ENCODE assay signal across 25 mouse cellular contexts in genomic region chr11:77525804-77526486, GRCm38 (mm10). TPM values are rescaled to one million over a fixed set of nuclear protein-coding genes. Genes with fewer than 3 reads are reported as not detected.
DNase-seq lines count a peak whose midpoint lies in the region; ATAC-seq and TF ChIP-seq lines count a peak whose summit lies in the region.
"Had no signal": no experiment of that assay in that cellular context is flagged by ENCODE, and none has a peak within 500 bp of the region (broad histone marks: within the 10 kb centered on the region; RNA-seq: fewer than 3 reads in every experiment).

No protein-coding gene starts in this region.

- no peak overlapping the region for H3K4me3 ChIP-seq in gastrocnemius, adult 2 months
- H3K4me3 ChIP-seq in left cerebral cortex, adult 2 months = no peak overlapping the region
- no peak overlapping the region for H3K4me3 ChIP-seq in E14TG2a.4 (replicated peaks; ENCODE audit: low read length)
- H3K4me3 ChIP-seq: embryonic facial prominence, embryonic 12.5 days; hindbrain, embryonic 15.5 days; limb, embryonic 10.5 days; lung, embryonic 15.5 days; midbrain, embryonic 10.5 days had no signal

- H3K27me3 ChIP-seq in E14TG2a.4 (ENCODE audit: insufficient read depth, low read length) = peaks cover 11% of the 10 kb centered on the region
- H3K27me3 ChIP-seq: embryonic facial prominence, embryonic 12.5 days; hindbrain, embryonic 15.5 days; lung, embryonic 15.5 days had no signal

- peak; percentile 34; the same call in 1 of the 2 replicates for ATAC-seq in megakaryocyte progenitor cell, adult 5-6 weeks (replicated peaks; ENCODE audit: poor library complexity)
- ATAC-seq: forebrain, postnatal 0 days had no signal

- no peaks in the 10 kb centered on the region for H3K9me3 ChIP-seq in E14TG2a.4 (ENCODE audit: low read length)
- H3K9me3 ChIP-seq: embryonic facial prominence, embryonic 12.5 days; hindbrain, embryonic 15.5 days; limb, embryonic 10.5 days; lung, embryonic 15.5 days; midbrain, embryonic 10.5 days had no signal

- no peak for DNase-seq in gastrocnemius, adult 2 months
- DNase-seq in gastrocnemius, postnatal 14 days = no peak
- DNase-seq in left cerebral cortex, adult 2 months (ENCODE audit: extremely low spot score in 1 of 2, low spot score in 2 of 2) = no peak
- no peak for DNase-seq in left cerebral cortex, postnatal 10 days (ENCODE audit: extremely low spot score in 1 of 2, low spot score in 2 of 2)
- no peak for DNase-seq in c-Kit-positive CD71-positive TER-119-positive erythroid progenitor cells, embryonic 14.5 days (ENCODE audit: low spot score)
- DNase-seq in gastrocnemius, postnatal 25 days = no peak
- DNase-seq: adrenal gland, postnatal 10 days; B cell, adult 2 months; cerebellum, adult 18-20 months; forebrain, postnatal 0 days; heart, postnatal 14 days; kidney, adult 18-20 months; kidney, postnatal 4 days; layer of hippocampus, postnatal 36 days; right cerebral cortex, adult 18-20 months; thymus, postnatal 4 days had no signal

- intact Hi-C loops in gastrocnemius, adult 2 months (cut with DNase I) = no loop called here
- intact Hi-C loops in gastrocnemius, postnatal 14 days (cut with DNase I; ENCODE audit: low total_unique reads) = no loop called here
- intact Hi-C loops in left cerebral cortex, adult 2 months (cut with DNase I) = no loop called here
- intact Hi-C loops in left cerebral cortex, postnatal 10 days (cut with DNase I) = no loop called here

- peak; percentile 5; the same call in 1 of the 2 replicates for TF ChIP-seq CTCF in gastrocnemius, adult 2 months (IDR thresholded peaks at IDR 0.05)
- TF ChIP-seq CTCF in left cerebral cortex, adult 2 months (IDR thresholded peaks at IDR 0.05) = peak; percentile 6
- TF ChIP-seq CTCF in E14TG2a.4 (conservative IDR thresholded peaks at IDR 0.05; ENCODE audit: low read length) = peak; percentile 17; the same call in 1 of the 2 replicates

- no peaks in the 10 kb centered on the region; the same call in 1 of the 2 replicates for H3K4me1 ChIP-seq in E14TG2a.4 (replicated peaks; ENCODE audit: low read depth, low read length)
- H3K4me1 ChIP-seq: embryonic facial prominence, embryonic 12.5 days; hindbrain, embryonic 15.5 days; limb, embryonic 10.5 days; lung, embryonic 15.5 days had no signal

- H3K36me3 ChIP-seq in E14TG2a.4 (ENCODE audit: insufficient read depth, low read length) = peaks cover 6% of the 10 kb centered on the region; the same call in 1 of the 2 replicates
- H3K36me3 ChIP-seq: embryonic facial prominence, embryonic 12.5 days; lung, embryonic 15.5 days had no signal

- no peak overlapping the region for H3K27ac ChIP-seq in gastrocnemius, adult 2 months
- H3K27ac ChIP-seq in left cerebral cortex, adult 2 months = no peak overlapping the region
- H3K27ac ChIP-seq: embryonic facial prominence, embryonic 12.5 days; hindbrain, embryonic 15.5 days; limb, embryonic 10.5 days; lung, embryonic 15.5 days; midbrain, embryonic 10.5 days had no signal

RNA-seq across cellular contexts. Expression of gene Gm10392, which starts 6.9 kb away (rescaled TPM):
- not detected for total RNA-seq in gastrocnemius, adult 2 months (2021)
- not detected for total RNA-seq in gastrocnemius, postnatal 14 days (2021)
- not detected for total RNA-seq in left cerebral cortex, adult 2 months (2021)
- total RNA-seq in left cerebral cortex, postnatal 10 days (2021) = not detected
- total RNA-seq in megakaryocyte progenitor cell, adult 5-6 weeks (2015) = 0.32 TPM in 1 of 2 replicates, not detected in the other
- total RNA-seq in megakaryocyte progenitor cell, adult 5-6 weeks (2017) = 0.41 and 1.2 TPM in 2 replicates
- not detected for total RNA-seq in gastrocnemius, postnatal 25 days (2021)
- total RNA-seq: adrenal gland, postnatal 10 days; ES-E14; forebrain, postnatal 0 days; gastrocnemius, adult 18-20 months; heart, postnatal 14 days; layer of hippocampus, postnatal 36 days had no signal

RNA-seq across cellular contexts. Expression of gene Trp53i13, which starts 10.2 kb away (rescaled TPM):
- 1 to 10 TPM; 2.3 to 5.0 TPM for total RNA-seq in gastrocnemius, adult 2 months (2021)
- total RNA-seq in gastrocnemius, postnatal 14 days (2021) = 1 to 10 TPM; 6.0 to 6.3 TPM
- 1 to 10 TPM; 3.6 to 5.0 TPM for total RNA-seq in left cerebral cortex, adult 2 months (2021)
- 1 to 10 TPM; 3.3 to 3.8 TPM for total RNA-seq in left cerebral cortex, postnatal 10 days (2021)
- 1.7 and 2.0 TPM in 2 replicates for total RNA-seq in megakaryocyte progenitor cell, adult 5-6 weeks (2015)
- total RNA-seq in megakaryocyte progenitor cell, adult 5-6 weeks (2017) = 1.7 and 8.2 TPM in 2 replicates
- 1 to 10 TPM; 3.6 to 3.7 TPM for total RNA-seq in gastrocnemius, postnatal 25 days (2021)

RNA-seq across cellular contexts. Expression of gene Abhd15, which starts 11.0 kb away (rescaled TPM):
- under 1 TPM; 0.18 to 0.50 TPM for total RNA-seq in gastrocnemius, adult 2 months (2021)
- total RNA-seq in gastrocnemius, postnatal 14 days (2021) = under 1 TPM; 0.45 to 0.53 TPM
- total RNA-seq in left cerebral cortex, adult 2 months (2021) = 1 to 10 TPM; 1.4 to 1.7 TPM
- 1 to 10 TPM in 1 of 2 experiments, under 1 TPM in 1; 0.85 to 1.7 TPM for total RNA-seq in left cerebral cortex, postnatal 10 days (2021)
- total RNA-seq in megakaryocyte progenitor cell, adult 5-6 weeks (2015) = 3.2 and 3.4 TPM in 2 replicates
- total RNA-seq in megakaryocyte progenitor cell, adult 5-6 weeks (2017) = 3.6 and 4.6 TPM in 2 replicates
- total RNA-seq in gastrocnemius, postnatal 25 days (2021) = 1 to 10 TPM in 1 of 2 experiments, under 1 TPM in 1; 0.26 to 2.1 TPM

RNA-seq across cellular contexts. Expression of gene Git1, which starts 32.6 kb away (rescaled TPM):
- 10 to 100 TPM; 25.9 to 33.3 TPM for total RNA-seq in gastrocnemius, adult 2 months (2021)
- total RNA-seq in gastrocnemius, postnatal 14 days (2021) = 10 to 100 TPM; 23.0 to 25.9 TPM
- 100 to 1,000 TPM; 297 to 305 TPM for total RNA-seq in left cerebral cortex, adult 2 months (2021)
- total RNA-seq in left cerebral cortex, postnatal 10 days (2021) = 100 to 1,000 TPM; 138 to 142 TPM
- 24.3 and 27.6 TPM in 2 replicates for total RNA-seq in megakaryocyte progenitor cell, adult 5-6 weeks (2015)
- total RNA-seq in megakaryocyte progenitor cell, adult 5-6 weeks (2017) = 14.5 and 17.1 TPM in 2 replicates
- total RNA-seq in gastrocnemius, postnatal 25 days (2021) = 10 to 100 TPM; 24.1 to 24.6 TPM

RNA-seq across cellular contexts. Expression of gene Ankrd13b, which starts 36.5 kb away (rescaled TPM):
- total RNA-seq in gastrocnemius, adult 2 months (2021) = 10 to 100 TPM in 1 of 2 experiments, 1 to 10 TPM in 1; 9.5 to 10.8 TPM
- total RNA-seq in gastrocnemius, postnatal 14 days (2021) = 1 to 10 TPM; 5.7 to 6.3 TPM
- total RNA-seq in left cerebral cortex, adult 2 months (2021) = 10 to 100 TPM; 89.7 to 91.7 TPM
- total RNA-seq in left cerebral cortex, postnatal 10 days (2021) = 100 to 1,000 TPM; 149 to 152 TPM
- total RNA-seq in megakaryocyte progenitor cell, adult 5-6 weeks (2015) = 10.0 and 10.4 TPM in 2 replicates
- 5.7 and 6.0 TPM in 2 replicates for total RNA-seq in megakaryocyte progenitor cell, adult 5-6 weeks (2017)
- total RNA-seq in gastrocnemius, postnatal 25 days (2021) = 1 to 10 TPM; 7.4 to 7.8 TPM
